Mouse (Mus musculus) cerebellum, adult 2 months (tissue): ENCODE measurements at regions not wholly inside any gene's neighbourhood (a gene's known extent, or its start where the extent isn't known, plus 50 kb on each side); places are given as distances from the start of the nearest gene placed in this dataset.
A peak's percentile ranks its signal among the peaks of the same experiment; 100 is the strongest.

Experiments used
- DNase-seq, 2 experiments: peaks; one replicate each; pipeline ENCODE4 v3.0.0; 2021
- H3K27ac ChIP-seq: fragments of 200-500 bp; 2 replicates; pipeline ENCODE4 v1.5.1; 2012; ENCODE audit warnings: low read length, control low read depth, inconsistent platforms; ENCODE audit not compliant: insufficient read depth
- H3K27me3 ChIP-seq: fragments of 200-500 bp; 2 replicates; pipeline ENCODE4 v1.6.1; 2012; ENCODE audit warnings: inconsistent platforms, mild to moderate bottlenecking, low read length, moderate library complexity; ENCODE audit not compliant: control insufficient read depth, insufficient read depth
- H3K4me1 ChIP-seq: fragments of 200-500 bp; 2 replicates; pipeline ENCODE4 v1.6.1; 2011; ENCODE audit warnings: low read length; ENCODE audit not compliant: control insufficient read depth, insufficient read depth
- H3K4me3 ChIP-seq: fragments of 200-500 bp; replicated peaks from 2 replicates; pipeline ENCODE3; 2011; ENCODE audit warnings: mild to moderate bottlenecking, low read depth, low read length, control low read depth; ENCODE audit not compliant: insufficient read depth
- CTCF ChIP-seq: fragments of 200-500 bp; IDR thresholded peaks from 2 replicates; pipeline ENCODE4 v1.5.1; 2011; ENCODE audit warnings: low read depth, mild to moderate bottlenecking, control low read depth, low read length, moderate library complexity, borderline replicate concordance; ENCODE audit not compliant: insufficient read depth
- POLR2A ChIP-seq: fragments of 200-500 bp; IDR thresholded peaks from 2 replicates; pipeline ENCODE4 v1.6.1; 2011; ENCODE audit warnings: low read length, control low read depth, borderline replicate concordance; ENCODE audit not compliant: insufficient read depth
- WGBS: fragments of 180-500 bp; shearing (Covaris S2); methylation state at CpG from one replicate; pipeline ENCODE4 v1.1.7; 2018; 5-methylcytosine and 5-hydroxymethylcytosine counted together

DNA sequence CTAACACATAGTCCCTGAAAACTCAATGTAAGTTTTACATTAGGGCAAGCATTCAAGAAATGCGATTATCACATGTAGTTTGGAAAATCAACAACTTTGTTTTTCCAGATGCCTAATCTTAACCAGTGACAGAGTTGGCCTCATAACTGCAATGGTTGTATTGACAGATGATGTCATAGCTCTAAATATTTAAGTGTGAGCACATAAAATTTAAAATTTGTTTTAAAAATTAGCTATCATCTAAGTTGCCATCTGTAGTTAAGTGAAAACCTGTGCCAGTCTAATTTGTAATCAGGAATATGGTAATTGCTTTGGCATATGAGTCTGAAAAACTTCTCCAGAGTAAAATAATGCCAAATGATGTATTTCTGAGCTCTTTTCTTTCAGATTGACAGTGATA is 899.6 kb upstream of the Sel1l start:
- Histone ChIP-seq H3K27me3 (no peaks in the 10 kb centered on the region), H3K4me3 (no peak overlapping the region), H3K27ac (no peak overlapping the region), H3K4me1 (no peaks in the 10 kb centered on the region)
- DNase-seq = no peak
- TF ChIP-seq POLR2A (no peak), CTCF (no peak)
- WGBS = 86% methylated on average over 1 of the region's 1 CpGs

- TF ChIP-seq CTCF (no peak), POLR2A (no peak)
- WGBS = 90% methylated on average over 3 of the region's 3 CpGs
- no peak for DNase-seq
- Histone ChIP-seq H3K27ac (no peak overlapping the region), H3K27me3 (no peaks in the 10 kb centered on the region), H3K4me1 (peaks cover 11% of the 10 kb centered on the region; the same call in 1 of the 2 replicates), H3K4me3 (no peak overlapping the region)
These were observed 891.9 kb upstream of the Sel1l start for GRCm38 (mm10) chr12:92740818-92741217.

DNA sequence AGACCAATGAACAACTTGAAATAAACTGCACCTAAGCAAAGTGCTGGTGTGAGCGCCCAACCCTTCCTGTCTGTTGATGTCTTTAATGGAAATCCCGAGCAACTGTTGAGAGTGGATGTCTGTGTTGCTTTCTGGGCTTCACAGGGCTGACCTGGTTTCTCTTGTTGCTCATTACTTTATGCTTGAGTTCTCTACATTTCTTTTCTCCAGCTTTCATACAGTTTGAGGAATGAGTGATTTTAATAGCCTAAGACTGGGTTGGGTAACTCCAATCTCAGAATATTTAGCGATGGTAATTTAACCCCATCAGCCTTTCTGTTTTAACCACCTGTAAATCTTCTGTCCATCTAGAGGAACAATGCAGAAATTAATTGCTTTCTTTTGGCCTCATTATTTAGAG is 890.2 kb upstream of the Sel1l start:
- TF ChIP-seq POLR2A (no peak), CTCF (no peak)
- DNase-seq = peak in 1 of 2 experiments; percentile 6
- peaks cover 11% of the 10 kb centered on the region; the same call in 1 of the 2 replicates for H3K4me1 ChIP-seq
- H3K27ac ChIP-seq = no peak overlapping the region
- no peaks in the 10 kb centered on the region for H3K27me3 ChIP-seq
- WGBS = 88% methylated on average over 3 of the region's 3 CpGs
- H3K4me3 ChIP-seq = no peak overlapping the region

DNA sequence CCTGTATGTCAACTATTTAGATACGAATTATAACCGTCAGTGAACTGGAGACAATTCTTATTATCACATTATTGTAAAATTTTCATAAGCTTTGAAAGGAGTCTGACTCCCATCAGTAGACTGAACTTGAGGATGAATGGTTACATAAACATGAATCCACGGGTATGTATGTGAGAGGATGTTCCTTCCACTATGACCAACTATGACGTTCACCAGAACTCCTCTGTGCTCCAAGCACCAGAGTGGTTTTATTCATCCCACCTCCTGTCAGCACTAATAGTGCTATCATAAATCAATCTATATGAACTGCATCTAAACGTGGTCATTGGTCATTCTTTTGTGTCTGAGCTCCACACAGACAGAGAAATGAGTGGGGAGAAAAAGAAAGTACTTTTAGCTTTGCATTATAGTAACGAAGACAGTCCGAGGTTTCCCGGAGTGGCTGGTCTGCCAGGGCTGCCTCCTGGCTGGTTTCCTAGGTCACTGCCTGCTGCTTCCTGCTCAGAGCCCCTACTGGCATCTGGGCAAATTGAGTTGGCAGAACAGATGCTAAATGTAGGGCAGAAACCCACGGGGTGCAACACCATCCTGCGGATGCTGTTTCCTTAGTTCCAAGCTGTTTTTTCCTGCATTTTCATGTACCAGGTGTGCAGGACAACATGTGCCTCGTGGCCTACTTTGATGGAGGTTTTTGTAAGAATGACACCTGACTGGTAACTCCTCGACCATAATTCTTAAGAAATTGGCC is 888.8 kb upstream of the Sel1l start:
- Histone ChIP-seq H3K27ac (peak overlapping the region; percentile 70), H3K4me1 (peaks cover 11% of the 10 kb centered on the region; the same call in 1 of the 2 replicates), H3K4me3 (no peak overlapping the region), H3K27me3 (no peaks in the 10 kb centered on the region)
- no peak for TF ChIP-seq POLR2A
- TF ChIP-seq CTCF = no peak
- 13% methylated on average over 12 of the region's 12 CpGs for WGBS
- DNase-seq = peak; percentile 84 to 92

- Histone ChIP-seq H3K4me3 (no peak overlapping the region), H3K27ac (no peak overlapping the region), H3K4me1 (no peaks in the 10 kb centered on the region), H3K27me3 (no peaks in the 10 kb centered on the region)
- TF ChIP-seq CTCF = no peak
- no peak for TF ChIP-seq POLR2A
- WGBS = 91% methylated on average over 3 of the region's 3 CpGs
- no peak for DNase-seq
These were observed 874.1 kb upstream of the Sel1l start for GRCm38 (mm10) chr12:92723022-92723421.

GRCm38 (mm10) chr12:92713415-92713814 is 864.5 kb upstream of the Sel1l start:
- no peaks in the 10 kb centered on the region for H3K27me3 ChIP-seq
- H3K27ac ChIP-seq = no peak overlapping the region
- DNase-seq = no peak
- no peak overlapping the region for H3K4me3 ChIP-seq
- no peaks in the 10 kb centered on the region for H3K4me1 ChIP-seq
- TF ChIP-seq CTCF (no peak), POLR2A (no peak)
- 93% methylated on average over 16 of the region's 16 CpGs for WGBS

- no peak for DNase-seq
- H3K4me1 ChIP-seq = no peaks in the 10 kb centered on the region
- no peak overlapping the region for H3K27ac ChIP-seq
- TF ChIP-seq CTCF (no peak), POLR2A (no peak)
- no peak overlapping the region for H3K4me3 ChIP-seq
- no peaks in the 10 kb centered on the region for H3K27me3 ChIP-seq
- 54% methylated on average over 3 of the region's 3 CpGs for WGBS
These were observed 859.5 kb upstream of the Sel1l start for GRCm38 (mm10) chr12:92708466-92708865.

- Histone ChIP-seq H3K4me3 (no peak overlapping the region), H3K27me3 (no peaks in the 10 kb centered on the region), H3K4me1 (no peaks in the 10 kb centered on the region), H3K27ac (no peak overlapping the region)
- TF ChIP-seq POLR2A (no peak), CTCF (no peak)
- no peak for DNase-seq
These were observed 854.8 kb upstream of the Sel1l start for GRCm38 (mm10) chr12:92703731-92704130.
